Mouse (Mus musculus) c-Kit-positive CD71-negative TER-119-negative erythroid progenitor cells, embryonic 14.5 days (primary cell): ENCODE measurements around the gene Trim47.

Experiments
- DNase-seq: peaks from one replicate; pipeline ENCODE4 v3.0.0-alpha.2; 2013; ENCODE audit warnings: low read depth

The Trim47 gene

GRCm38 (mm10) chr11:116088188-116088587 is 38.8 kb downstream of the Trim47 start:
- no peak for DNase-seq

- DNase-seq = no peak
Observed at GRCm38 (mm10) chr11:116087194-116088130, 39.5 kb downstream of the Trim47 start.

- DNase-seq = peak; percentile 98
Observed at GRCm38 (mm10) chr11:116086258-116087193, 40.5 kb downstream of the Trim47 start, which contains the start of gene Wbp2. Wbp2 (minus strand) TSS chr11:116086995.

GRCm38 (mm10) chr11:116084166-116084565 is 42.8 kb downstream of the Trim47 start:
- DNase-seq = no peak

GRCm38 (mm10) chr11:116083096-116083672 is 43.8 kb downstream of the Trim47 start:
- DNase-seq = no peak

GRCm38 (mm10) chr11:116081081-116081480 is 45.9 kb downstream of the Trim47 start:
- DNase-seq = no peak

GRCm38 (mm10) chr11:116079511-116079910 is 47.5 kb downstream of the Trim47 start:
- no peak for DNase-seq

GRCm38 (mm10) chr11:116078676-116079320 is 48.2 kb downstream of the Trim47 start:
- no peak for DNase-seq

- no peak for DNase-seq
Observed at GRCm38 (mm10) chr11:116078221-116078620, 48.8 kb downstream of the Trim47 start.

- DNase-seq = no peak
Observed at GRCm38 (mm10) chr11:116077446-116078204, 49.4 kb downstream of the Trim47 start, which contains the start of gene Unc13d. Unc13d (minus strand) TSS chr11:116077961.

GRCm38 (mm10) chr11:116076836-116077235 is 50.2 kb downstream of the Trim47 start:
- DNase-seq = no peak

GRCm38 (mm10) chr11:116076266-116076540 is 50.8 kb downstream of the Trim47 start:
- no peak for DNase-seq

- no peak for DNase-seq
Observed at GRCm38 (mm10) chr11:116075539-116076265, 51.3 kb downstream of the Trim47 start.

GRCm38 (mm10) chr11:116074436-116074991 is 52.5 kb downstream of the Trim47 start:
- no peak for DNase-seq

GRCm38 (mm10) chr11:116072608-116073007 is 54.4 kb downstream of the Trim47 start:
- DNase-seq = no peak

- peak; percentile 63 for DNase-seq
Observed at GRCm38 (mm10) chr11:116071510-116071909, 55.5 kb downstream of the Trim47 start.

GRCm38 (mm10) chr11:116065345-116065744 is 61.7 kb downstream of the Trim47 start:
- no peak for DNase-seq

GRCm38 (mm10) chr11:116064187-116064867 is 62.7 kb downstream of the Trim47 start:
- DNase-seq = no peak

GRCm38 (mm10) chr11:116063562-116063961 is 63.4 kb downstream of the Trim47 start:
- no peak for DNase-seq
